Mouse (Mus musculus) thymus, postnatal 0 days (tissue): Measurements from ENCODE around the gene Prickle2. TPM values are rescaled to one million over a fixed set of nuclear protein-coding genes. Genes with fewer than 3 reads are reported as not detected.

Source experiments
- DNase-seq: peaks from one replicate; pipeline ENCODE4 v3.0.0-alpha.2; 2015; ENCODE audit warnings: low spot score
- polyA plus RNA-seq: library from polyadenylated mRNA; unstranded; fragments of >200 nt; fragmentation: Nextera tagmentation; extraction: Ambion mirVana; gene quantifications from 2 replicates; pipeline ENCODE4 v1.2.1, GENCODE M21; 2015

Gene Prickle2
- polyA plus RNA-seq, 1 experiment from 2014 or later, result 0.13 TPM

DNA sequence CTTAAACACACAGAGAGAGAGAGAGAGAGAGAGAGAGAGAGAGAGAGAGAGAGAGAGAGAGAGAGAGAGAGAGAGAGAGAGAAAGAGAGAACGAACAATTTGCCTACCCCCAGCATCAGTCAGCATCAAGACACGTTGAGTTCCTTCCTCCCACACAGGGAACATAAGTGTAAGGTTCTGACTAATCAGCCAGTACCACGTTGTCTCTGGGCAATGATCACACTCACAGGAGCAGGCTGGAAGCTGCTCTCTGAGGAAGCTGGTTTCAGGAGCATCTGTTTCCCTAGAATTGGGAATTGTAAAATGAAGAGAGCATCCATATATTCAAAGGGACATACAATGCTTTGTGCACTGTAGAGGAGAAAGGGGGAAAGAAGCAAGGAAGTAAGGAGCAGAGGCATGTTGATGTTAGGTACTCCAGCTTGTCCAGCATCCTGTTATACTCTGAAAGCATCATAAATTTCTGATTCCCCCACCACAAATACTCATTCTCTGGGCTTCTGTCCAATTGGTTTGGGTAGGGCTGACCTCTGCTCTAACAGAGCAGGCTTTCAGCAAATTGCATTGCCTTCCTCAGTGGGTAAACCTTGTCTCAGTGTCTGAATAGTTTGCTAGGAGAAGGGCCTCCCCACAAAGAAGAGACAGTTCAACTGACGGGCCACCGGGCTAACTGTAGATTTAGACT is 116.4 kb downstream of the Prickle2 start:
- no peak for DNase-seq

DNA sequence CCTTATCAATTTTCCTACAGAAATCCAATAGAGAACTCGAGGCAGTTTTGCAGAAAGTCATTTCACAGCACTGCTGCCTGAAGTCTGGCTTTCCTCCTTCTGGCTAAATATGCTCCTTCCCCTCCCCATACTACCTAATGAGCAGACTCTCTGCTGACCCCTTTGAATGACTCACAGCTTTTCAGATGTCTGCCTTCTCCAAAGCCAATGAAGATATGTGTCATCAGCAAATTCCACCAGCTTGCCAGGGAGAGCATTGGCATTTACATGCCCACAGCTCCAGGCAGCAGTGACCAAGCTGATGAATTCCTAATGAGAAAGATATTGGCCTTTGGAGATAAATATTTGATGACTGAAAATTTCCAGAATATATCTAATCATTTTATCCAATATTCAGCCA is 121.9 kb downstream of the Prickle2 start:
- no peak for DNase-seq

GRCm38 (mm10) chr6:92575227-92575626 is 130.7 kb downstream of the Prickle2 start:
- DNase-seq, result no peak

DNA sequence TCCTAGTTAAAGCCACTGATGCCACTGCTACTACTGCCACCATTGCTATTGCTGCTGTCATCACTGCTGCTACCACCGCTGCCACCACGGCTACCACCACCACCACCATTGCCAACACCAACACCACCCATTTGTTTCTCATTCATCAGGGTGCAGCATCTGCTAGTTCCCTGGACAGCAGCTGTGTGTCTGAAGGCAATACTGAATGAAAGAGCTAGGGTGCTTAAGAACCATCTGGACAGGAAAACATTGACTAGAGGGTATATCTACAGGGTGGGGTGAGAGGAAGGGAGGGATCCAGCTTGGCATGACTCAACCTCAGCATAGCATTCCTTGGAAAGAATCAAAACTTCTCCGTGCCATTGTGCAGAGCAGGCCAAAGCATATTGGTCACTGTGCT is 133.8 kb downstream of the Prickle2 start:
- DNase-seq, result no peak

GRCm38 (mm10) chr6:92570090-92570489 is 135.9 kb downstream of the Prickle2 start:
- DNase-seq, result no peak

DNA sequence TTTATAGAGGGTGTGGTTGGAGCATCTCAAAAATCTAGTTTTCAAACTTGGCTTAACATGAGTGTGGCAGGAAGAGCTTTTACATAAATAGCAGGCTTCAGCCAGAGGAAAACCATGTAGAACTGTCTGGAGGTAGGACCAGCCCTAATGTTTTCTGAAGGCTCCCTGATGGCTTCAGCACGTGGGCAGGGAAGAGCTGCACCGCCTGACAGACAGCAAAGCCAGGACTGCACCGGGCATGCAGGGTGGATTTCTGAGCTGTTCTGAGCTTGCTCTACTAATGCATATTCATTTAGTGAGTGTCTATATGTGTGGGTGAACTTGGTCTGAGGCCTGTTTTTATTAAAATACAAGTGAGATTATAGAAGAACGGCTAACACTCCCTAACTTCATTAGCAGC is 136.7 kb downstream of the Prickle2 start:
- DNase-seq, result no peak

DNA sequence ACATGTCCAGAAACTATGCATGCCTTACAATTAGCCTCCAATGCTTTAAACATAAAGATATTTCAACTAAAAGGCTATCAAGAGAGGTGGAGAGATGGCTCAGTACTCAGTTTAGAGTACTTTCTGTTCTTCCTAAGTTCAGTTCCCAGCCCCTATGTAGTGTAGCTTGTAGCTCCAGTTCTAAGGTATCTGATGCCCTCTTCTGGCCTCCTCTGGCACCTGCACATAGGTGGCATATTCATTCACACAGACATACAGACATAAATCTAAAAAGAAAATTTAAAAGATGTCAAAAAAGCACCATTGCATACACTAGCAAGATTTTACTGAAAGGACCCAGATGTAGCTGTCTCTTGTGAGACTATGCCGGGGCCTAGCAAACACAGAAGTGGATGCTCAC is 146.7 kb downstream of the Prickle2 start:
- no peak for DNase-seq

DNA sequence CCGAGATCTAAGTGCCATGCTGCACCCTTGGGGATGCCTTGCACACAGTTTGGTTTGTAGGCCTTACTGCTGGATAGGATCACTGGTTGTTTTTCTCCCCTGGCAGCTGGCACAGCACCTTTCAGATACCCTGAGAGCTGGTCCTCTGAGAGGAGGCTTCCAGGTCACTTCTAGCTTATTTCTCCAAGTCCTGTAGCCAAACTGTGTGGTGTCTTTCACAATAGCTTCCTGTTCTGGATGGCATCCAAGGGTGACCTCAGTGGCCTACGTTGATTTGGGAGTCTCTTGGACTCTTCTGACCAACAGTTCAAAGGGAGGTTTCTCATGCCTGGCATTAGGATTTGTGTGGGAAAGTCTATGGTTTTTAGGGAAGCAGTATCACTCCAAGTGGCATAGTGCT is 150.3 kb downstream of the Prickle2 start:
- DNase-seq, result no peak

GRCm38 (mm10) chr6:92553086-92553485 is 152.9 kb downstream of the Prickle2 start:
- no peak for DNase-seq

- no peak for DNase-seq
Measured at GRCm38 (mm10) chr6:92549246-92549645, 156.7 kb downstream of the Prickle2 start.

DNA sequence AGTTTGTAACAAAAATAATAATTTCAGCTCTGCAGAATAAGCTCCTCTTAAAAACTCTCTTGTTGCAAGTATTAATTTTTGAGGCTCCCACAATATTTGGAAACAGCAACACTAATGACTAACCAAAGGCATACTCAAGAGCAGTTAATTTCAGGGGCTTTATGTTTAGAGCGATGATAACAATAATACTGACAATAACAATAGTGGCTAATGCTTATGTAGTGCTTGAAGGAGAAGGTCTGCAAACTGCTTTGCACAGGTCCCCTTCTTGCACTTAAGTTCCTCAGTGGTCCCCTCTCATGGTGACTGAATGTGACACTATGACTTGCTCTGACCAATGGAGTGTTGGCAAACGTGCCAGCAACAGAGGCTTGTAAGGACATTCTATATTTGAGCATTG is 160.8 kb downstream of the Prickle2 start:
- no peak for DNase-seq

- no peak for DNase-seq
Measured at GRCm38 (mm10) chr6:92543825-92544224, 162.1 kb downstream of the Prickle2 start.

DNA sequence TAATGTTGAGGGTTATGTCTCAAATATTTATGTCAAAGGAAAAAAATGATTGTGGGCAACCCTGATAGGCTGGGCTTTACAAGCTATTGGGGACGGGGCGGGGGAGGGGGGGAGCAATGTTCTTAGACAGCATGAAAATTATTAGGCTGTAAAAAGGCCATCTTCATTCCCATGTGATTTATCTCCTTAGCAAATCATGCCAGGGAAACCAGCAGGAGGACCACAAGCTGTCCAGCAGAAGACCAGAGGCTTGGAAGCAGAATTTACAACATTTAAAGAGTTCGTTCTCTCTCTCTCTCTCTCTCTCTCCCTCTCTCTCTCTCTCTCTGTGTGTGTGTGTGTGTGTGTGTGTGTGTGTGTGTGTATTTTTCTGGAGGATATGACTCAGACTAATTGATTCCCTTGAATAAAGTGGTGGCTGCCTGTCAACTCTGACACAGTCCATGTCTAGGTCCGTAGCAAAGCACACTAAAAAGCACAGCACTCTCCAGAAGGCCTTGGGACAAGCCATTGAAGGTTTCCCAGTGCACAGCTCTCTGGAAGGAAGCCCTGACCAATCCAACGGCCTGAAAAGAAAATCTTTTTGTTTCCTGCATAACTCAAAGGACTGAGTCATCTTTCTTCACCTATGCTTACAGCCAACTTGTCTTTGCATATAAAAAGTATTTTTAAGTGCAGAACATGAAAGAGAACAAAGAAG is 163.4 kb downstream of the Prickle2 start:
- DNase-seq, result no peak

DNA sequence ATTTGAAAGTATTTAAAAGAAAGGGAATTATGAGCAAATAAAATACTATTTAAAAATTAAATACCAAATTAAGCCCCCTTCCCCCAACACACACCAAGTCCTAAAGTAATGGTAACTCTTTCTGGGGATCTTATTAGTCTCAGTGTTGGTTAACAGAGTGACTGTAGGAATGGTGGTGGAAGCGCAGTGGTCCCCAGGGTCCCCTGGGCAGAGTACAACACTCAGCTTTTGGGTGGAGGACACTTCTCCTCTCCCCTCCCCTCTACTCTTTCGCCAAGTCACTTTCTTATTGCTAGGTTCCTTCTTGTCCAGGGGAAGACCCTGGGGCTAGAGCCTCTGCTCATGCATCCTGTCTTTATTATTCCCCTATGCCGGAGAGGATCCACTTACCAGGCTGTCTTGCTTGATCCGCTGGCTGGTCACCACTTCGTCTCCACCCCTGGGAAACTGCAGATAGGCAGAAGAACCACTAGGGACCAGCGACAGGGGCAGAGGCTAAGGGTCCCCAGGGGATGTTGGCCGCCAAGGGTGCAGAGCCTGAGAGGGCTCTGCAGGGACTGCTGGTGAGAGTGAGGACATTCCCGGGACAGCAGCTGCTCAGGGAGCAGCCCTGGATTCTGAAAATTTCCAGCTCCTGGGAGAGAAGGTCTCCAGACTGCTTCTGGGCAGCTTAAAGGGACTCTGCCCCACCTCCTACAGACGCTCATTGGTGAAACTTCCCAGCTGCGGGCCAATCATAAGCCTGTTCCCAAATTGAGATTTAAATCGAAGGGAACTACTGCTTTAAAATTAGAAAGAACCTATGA is 171.5 kb downstream of the Prickle2 start:
- DNase-seq, result no peak

- no peak for DNase-seq
Measured at GRCm38 (mm10) chr6:92533306-92534063, 172.5 kb downstream of the Prickle2 start.

GRCm38 (mm10) chr6:92532896-92533295 is 173.1 kb downstream of the Prickle2 start:
- no peak for DNase-seq

DNA sequence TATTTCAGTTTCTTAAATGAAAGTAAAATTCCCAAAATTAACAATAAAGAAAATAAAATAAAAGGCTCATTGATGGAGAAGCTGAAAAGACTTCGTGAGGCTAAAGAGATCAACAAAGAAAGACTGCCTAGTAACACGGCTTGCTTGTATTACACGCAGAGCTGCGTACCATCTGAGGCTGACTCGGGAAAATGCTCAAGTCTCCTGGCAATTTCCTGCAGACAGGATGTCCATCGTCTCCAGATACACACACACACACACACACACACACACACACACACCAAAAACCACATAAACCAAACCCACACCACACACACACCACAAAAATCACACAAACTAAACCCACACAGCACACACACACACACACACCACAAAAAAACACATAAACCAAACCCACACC is 173.6 kb downstream of the Prickle2 start:
- no peak for DNase-seq

GRCm38 (mm10) chr6:92526212-92526611 is 179.7 kb downstream of the Prickle2 start:
- no peak for DNase-seq

- DNase-seq, result no peak
Measured at GRCm38 (mm10) chr6:92525646-92526045, 180.3 kb downstream of the Prickle2 start.

DNA sequence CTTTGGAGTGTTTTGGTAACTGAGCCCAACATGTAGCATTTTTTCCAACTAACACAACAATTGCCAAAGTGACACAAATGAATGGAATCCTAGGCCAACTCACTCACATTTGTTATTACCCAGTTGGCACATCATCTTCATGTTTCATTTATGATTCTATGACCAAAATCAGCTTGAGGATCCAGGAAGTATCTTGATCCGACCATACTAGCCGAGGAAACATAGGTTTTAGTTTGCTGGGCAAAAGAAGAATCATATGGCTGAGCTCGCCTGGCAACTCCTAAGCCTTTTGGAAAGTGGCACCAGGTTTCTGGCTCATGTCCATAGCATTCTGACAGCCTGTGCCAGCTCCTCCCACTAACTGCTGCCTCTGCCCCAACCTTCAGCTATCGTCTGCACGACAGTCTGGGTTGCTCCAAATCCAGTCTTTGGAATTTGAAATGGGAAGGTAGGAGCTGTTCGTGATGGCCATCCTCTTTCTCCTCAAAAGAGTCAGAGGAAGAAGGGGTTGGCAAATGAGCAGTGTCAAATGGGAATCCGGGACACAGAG is 184.4 kb downstream of the Prickle2 start:
- DNase-seq, result no peak
